8 mouse cellular contexts compared by ENCODE assay signal in the genomic region with DNA sequence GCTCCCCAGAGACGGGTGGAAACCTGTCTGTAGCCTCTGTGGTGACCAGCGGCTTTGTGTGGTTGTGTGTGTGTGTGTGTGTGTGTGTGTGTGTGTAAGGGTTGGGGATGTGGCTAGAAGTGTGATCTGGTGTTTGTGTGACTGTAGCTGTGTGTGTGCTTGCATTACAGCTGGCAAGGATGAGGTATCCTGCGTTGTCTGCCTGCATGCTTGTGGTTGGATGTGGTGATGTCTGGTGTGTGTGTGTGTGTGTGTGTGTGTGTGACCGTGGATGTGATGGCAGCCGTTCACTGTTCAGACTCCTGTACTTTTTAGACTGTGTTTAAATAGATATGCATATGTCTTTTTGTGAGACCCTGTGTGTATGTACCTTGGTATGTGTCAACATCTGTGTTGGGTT. TPM values are rescaled to one million over a fixed set of nuclear protein-coding genes. Genes with fewer than 3 reads are reported as not detected.
DNase-seq lines count a peak whose midpoint lies in the region; ATAC-seq and TF ChIP-seq lines count a peak whose summit lies in the region.

No protein-coding gene starts in this region.

- H3K36me3 ChIP-seq in heart, postnatal 0 days (replicated peaks; ENCODE audit: control insufficient read depth, insufficient read depth, low read length): 0 out of 2 replicates have a peak, but pooled peaks cover 5% of the 10 kb centered on the region
- H3K36me3 ChIP-seq in ES-Bruce4 (ENCODE audit: control insufficient read depth, insufficient read depth, low read length, poor library complexity, severe bottlenecking): 0 out of 2 replicates have a peak, but pooled peaks cover 2% of the 10 kb centered on the region
- H3K36me3 ChIP-seq in liver, embryonic 12.5 days: no peaks in the 10 kb centered on the region

- H3K9ac ChIP-seq in heart, postnatal 0 days (replicated peaks; ENCODE audit: low read depth, low read length): peak overlapping the region; percentile 89
- H3K9ac ChIP-seq in ES-Bruce4 (ENCODE audit: low read depth, poor library complexity, severe bottlenecking): peak overlapping the region; percentile 85
- H3K9ac ChIP-seq in liver, embryonic 12.5 days: peak overlapping the region; percentile 86

- ATAC-seq in heart, postnatal 0 days (ENCODE audit: insufficient read depth, low read depth): no peak
- no peak for ATAC-seq in liver, embryonic 12.5 days

- no peak for TF ChIP-seq POLR2A in ES-Bruce4 (IDR thresholded peaks at IDR 0.05; ENCODE audit: insufficient read depth, low read length)
- TF ChIP-seq POLR2A in embryonic fibroblast, embryonic 13.5 days (IDR thresholded peaks at IDR 0.05; ENCODE audit: low read depth, low read length): peak; percentile 64

- H3K4me2 ChIP-seq in heart, postnatal 0 days (ENCODE audit: low read depth, low read length): peak overlapping the region; percentile 88
- H3K4me2 ChIP-seq in liver, embryonic 12.5 days: peak overlapping the region; percentile 99

- H3K27ac ChIP-seq in heart, postnatal 0 days (ENCODE audit: low read depth): no peak overlapping the region
- H3K27ac ChIP-seq in ES-Bruce4 (ENCODE audit: insufficient read depth, low read length): no peak overlapping the region
- peak overlapping the region; percentile 83 for H3K27ac ChIP-seq in embryonic fibroblast, embryonic 13.5 days (ENCODE audit: insufficient read depth, low read length)
- H3K27ac ChIP-seq in liver, embryonic 12.5 days: no peak overlapping the region

- 42% methylated on average over 5 of the region's 5 CpGs for WGBS in heart, postnatal 0 days
- 62% methylated on average over 5 of the region's 5 CpGs for WGBS in liver, embryonic 12.5 days (ENCODE audit: insufficient replicate concordance)

- TF ChIP-seq CTCF in heart, postnatal 0 days (IDR thresholded peaks at IDR 0.05; ENCODE audit: low read depth): no peak
- no peak for TF ChIP-seq CTCF in ES-Bruce4 (IDR thresholded peaks at IDR 0.05; ENCODE audit: low read depth, low read length)
- no peak for TF ChIP-seq CTCF in embryonic fibroblast, embryonic 13.5 days (IDR thresholded peaks at IDR 0.05; ENCODE audit: borderline replicate concordance, insufficient read depth, low read length)

- no peaks in the 10 kb centered on the region for H3K9me3 ChIP-seq in heart, postnatal 0 days (replicated peaks; ENCODE audit: control insufficient read depth, low read length)
- H3K9me3 ChIP-seq in ES-Bruce4 (replicated peaks; ENCODE audit: control insufficient read depth, insufficient read depth, low read length, poor library complexity, severe bottlenecking): no peaks in the 10 kb centered on the region
- H3K9me3 ChIP-seq in liver, embryonic 12.5 days (replicated peaks): no peaks in the 10 kb centered on the region

- H3K4me3 ChIP-seq in heart, postnatal 0 days (ENCODE audit: low read depth, low read length): peak overlapping the region; percentile 87
- H3K4me3 ChIP-seq in ES-Bruce4 (ENCODE audit: low read depth, low read length): peak overlapping the region; percentile 76
- H3K4me3 ChIP-seq in embryonic fibroblast, embryonic 13.5 days (ENCODE audit: insufficient read depth, low read length): peak overlapping the region; percentile 89
- peak overlapping the region; percentile 74 for H3K4me3 ChIP-seq in liver, embryonic 12.5 days

- no peak for DNase-seq in heart, postnatal 0 days (ENCODE audit: low spot score)
- DNase-seq in heart, postnatal 36 days: no peak
- DNase-seq in yolk sac, embryonic 10.5 days (ENCODE audit: low spot score): no peak
- no peak for DNase-seq in gastrocnemius, postnatal 10 days
- DNase-seq in left cerebral cortex, adult 11 months (ENCODE audit: low spot score): no peak

- TF ChIP-seq EP300 in heart, postnatal 0 days (IDR thresholded peaks at IDR 0.05; ENCODE audit: low read depth): no peak
- no peak for TF ChIP-seq EP300 in ES-Bruce4 (IDR thresholded peaks at IDR 0.05; ENCODE audit: insufficient read depth, low read depth, low read length)

- H3K4me1 ChIP-seq in heart, postnatal 0 days (ENCODE audit: control insufficient read depth, insufficient read depth): peaks cover 15% of the 10 kb centered on the region; the same call in 1 of the 2 replicates
- peaks cover 2% of the 10 kb centered on the region for H3K4me1 ChIP-seq in ES-Bruce4 (ENCODE audit: control insufficient read depth, insufficient read depth, low read length)
- peaks cover 2% of the 10 kb centered on the region for H3K4me1 ChIP-seq in embryonic fibroblast, embryonic 13.5 days (ENCODE audit: control insufficient read depth, insufficient read depth, low read length)
- peaks cover 48% of the 10 kb centered on the region for H3K4me1 ChIP-seq in liver, embryonic 12.5 days

- intact Hi-C loops in heart, postnatal 36 days (cut with DNase I): loop anchor here (2.0 kb wide), 1 partner anchor 29 kb away; no protein-coding TSS in a partner anchor

- no peaks in the 10 kb centered on the region for H3K27me3 ChIP-seq in heart, postnatal 0 days (ENCODE audit: control insufficient read depth, insufficient read depth, low read length)
- no peaks in the 10 kb centered on the region for H3K27me3 ChIP-seq in ES-Bruce4 (ENCODE audit: control insufficient read depth, insufficient read depth, low read length, poor library complexity, severe bottlenecking)
- peaks cover 9% of the 10 kb centered on the region; the same call in 1 of the 2 replicates for H3K27me3 ChIP-seq in liver, embryonic 12.5 days (replicated peaks)

RNA-seq across cellular contexts. Expression of gene Numbl, which starts 1.5 kb away (rescaled TPM):
- total RNA-seq in heart, postnatal 0 days (2014; rRNA removed; ENCODE audit: low replicate concordance): 15.9 and 23.5 TPM in 2 replicates
- polyA plus RNA-seq in heart, postnatal 0 days (2015; fragmentation: Nextera tagmentation; extraction: Ambion mirVana): 5.6 and 6.2 TPM in 2 replicates
- total RNA-seq in heart, postnatal 36 days (2021): 1 to 10 TPM; 5.7 to 6.1 TPM
- polyA plus RNA-seq in ES-Bruce4 (2011; ENCODE audit: insufficient read depth, insufficient read length, low read depth, missing spikeins): 32.9 and 38.5 TPM in 2 replicates
- polyA plus RNA-seq in embryonic fibroblast, embryonic 13.5 days (2011; ENCODE audit: insufficient read length, low read depth, missing spikeins): 47.6 and 51.7 TPM in 2 replicates
- polyA plus RNA-seq in liver, embryonic 12.5 days (2016; fragmentation: Nextera tagmentation; extraction: Ambion mirVana): 3.9 and 4.0 TPM in 2 replicates
- total RNA-seq in gastrocnemius, postnatal 10 days (2021): 10 to 100 TPM; 14.7 to 17.0 TPM

RNA-seq across cellular contexts. Expression of gene Coq8b, which starts 26.9 kb away (rescaled TPM):
- total RNA-seq in heart, postnatal 0 days (2014; rRNA removed; ENCODE audit: low replicate concordance): 5.8 and 7.2 TPM in 2 replicates
- polyA plus RNA-seq in heart, postnatal 0 days (2015; fragmentation: Nextera tagmentation; extraction: Ambion mirVana): 10.1 and 11.0 TPM in 2 replicates
- total RNA-seq in heart, postnatal 36 days (2021): 10 to 100 TPM in 1 of 2 experiments, 1 to 10 TPM in 1; 8.8 to 11.2 TPM
- 7.8 and 10.9 TPM in 2 replicates for polyA plus RNA-seq in ES-Bruce4 (2011; ENCODE audit: insufficient read depth, insufficient read length, low read depth, missing spikeins)
- polyA plus RNA-seq in embryonic fibroblast, embryonic 13.5 days (2011; ENCODE audit: insufficient read length, low read depth, missing spikeins): 19.4 and 21.6 TPM in 2 replicates
- polyA plus RNA-seq in liver, embryonic 12.5 days (2016; fragmentation: Nextera tagmentation; extraction: Ambion mirVana): 14.2 and 15.7 TPM in 2 replicates
- total RNA-seq in gastrocnemius, postnatal 10 days (2021): 1 to 10 TPM; 4.2 to 6.4 TPM

RNA-seq across cellular contexts. Expression of gene Itpkc, which starts 31.3 kb away (rescaled TPM):
- total RNA-seq in heart, postnatal 0 days (2014; rRNA removed; ENCODE audit: low replicate concordance): 5.8 and 14.7 TPM in 2 replicates
- 1.2 and 1.3 TPM in 2 replicates for polyA plus RNA-seq in heart, postnatal 0 days (2015; fragmentation: Nextera tagmentation; extraction: Ambion mirVana)
- total RNA-seq in heart, postnatal 36 days (2021): 1 to 10 TPM; 5.1 to 5.6 TPM
- 10.7 and 11.3 TPM in 2 replicates for polyA plus RNA-seq in ES-Bruce4 (2011; ENCODE audit: insufficient read depth, insufficient read length, low read depth, missing spikeins)
- polyA plus RNA-seq in embryonic fibroblast, embryonic 13.5 days (2011; ENCODE audit: insufficient read length, low read depth, missing spikeins): 8.3 and 8.7 TPM in 2 replicates
- polyA plus RNA-seq in liver, embryonic 12.5 days (2016; fragmentation: Nextera tagmentation; extraction: Ambion mirVana): 3.5 and 4.1 TPM in 2 replicates
- total RNA-seq in gastrocnemius, postnatal 10 days (2021): 1 to 10 TPM; 4.3 to 6.3 TPM
